17 mouse cellular contexts compared by ENCODE assay signal in the genomic region with DNA sequence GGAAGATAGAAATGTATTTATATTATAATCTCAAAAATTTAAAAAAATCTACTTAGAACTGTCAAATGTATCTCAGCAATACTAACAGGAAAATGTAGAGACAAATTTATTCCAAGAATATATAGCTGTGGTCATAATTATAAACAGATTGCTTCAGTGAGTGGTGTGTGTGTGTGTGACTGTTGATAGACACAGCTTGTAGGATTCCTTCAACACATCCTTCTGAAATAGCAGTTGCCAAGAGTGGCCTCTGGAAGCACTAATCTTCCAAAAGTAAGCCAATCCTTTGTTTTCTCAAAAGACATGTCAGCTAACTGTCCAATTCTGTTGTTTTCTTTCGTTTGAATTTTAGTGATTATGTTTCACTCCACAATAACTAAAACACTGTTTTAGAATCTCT.
"Had no signal": no experiment of that assay in that cellular context is flagged by ENCODE, and none has a peak within 500 bp of the region (broad histone marks: within the 10 kb centered on the region; RNA-seq: fewer than 3 reads in every experiment).

No protein-coding gene starts in this region.

- H3K27me3 ChIP-seq: liver, embryonic 13.5 days; liver, embryonic 15.5 days; megakaryocyte, embryonic 14.5 days; midbrain, embryonic 13.5 days; midbrain, embryonic 15.5 days; neural tube, embryonic 12.5 days; stomach, embryonic 15.5 days had no signal

- H3K9me3 ChIP-seq: liver, embryonic 13.5 days; liver, embryonic 15.5 days; midbrain, embryonic 13.5 days; midbrain, embryonic 15.5 days; neural tube, embryonic 12.5 days; stomach, embryonic 15.5 days had no signal

- H3K4me3 ChIP-seq: liver, embryonic 13.5 days; liver, embryonic 15.5 days; megakaryocyte, embryonic 14.5 days; midbrain, embryonic 13.5 days; midbrain, embryonic 15.5 days; neural tube, embryonic 12.5 days; stomach, embryonic 15.5 days had no signal

- H3K4me2 ChIP-seq: liver, embryonic 11.5 days; liver, embryonic 13.5 days; liver, embryonic 15.5 days; midbrain, embryonic 11.5 days; midbrain, embryonic 13.5 days; midbrain, embryonic 15.5 days; neural tube, embryonic 12.5 days; stomach, embryonic 15.5 days had no signal

- H3K27ac ChIP-seq: liver, embryonic 13.5 days; liver, embryonic 15.5 days; macrophage; midbrain, embryonic 13.5 days; midbrain, embryonic 15.5 days; neural tube, embryonic 12.5 days; stomach, embryonic 15.5 days; stomach, postnatal 0 days had no signal

- ATAC-seq: liver, postnatal 0 days; midbrain, embryonic 13.5 days; midbrain, embryonic 15.5 days had no signal

- H3K9ac ChIP-seq: liver, embryonic 13.5 days; liver, embryonic 15.5 days; liver, postnatal 0 days; midbrain, embryonic 13.5 days; midbrain, embryonic 15.5 days; neural tube, embryonic 12.5 days; stomach, embryonic 15.5 days had no signal

- H3K36me3 ChIP-seq: liver, embryonic 13.5 days; liver, embryonic 15.5 days; midbrain, embryonic 13.5 days; midbrain, embryonic 15.5 days; neural tube, embryonic 12.5 days; stomach, embryonic 15.5 days had no signal

- DNase-seq: liver; liver, embryonic 13.5 days; liver, postnatal 0 days; right cerebral cortex, postnatal 14 days; thymus, adult 2 months; thymus, postnatal 25 days; thymus, postnatal 4 days had no signal

- H3K4me1 ChIP-seq: liver, embryonic 13.5 days; liver, embryonic 15.5 days; megakaryocyte, embryonic 14.5 days; midbrain, embryonic 13.5 days; midbrain, embryonic 15.5 days; neural tube, embryonic 12.5 days; stomach, embryonic 15.5 days had no signal
